Mouse (Mus musculus) lung, embryonic 14.5 days (tissue): Measurements from ENCODE around the gene Meaf6. TPM values are rescaled to one million over a fixed set of nuclear protein-coding genes. Genes with fewer than 3 reads are reported as not detected.

Experiments used
- ATAC-seq: fragments of 200-750 bp; cut with Nextera tagmentation; 2 replicates; pipeline ENCODE4 v1.8.0; 2017; ENCODE audit warnings: mild to moderate bottlenecking, moderate TSS enrichment, moderate library complexity; ENCODE audit not compliant: insufficient read depth
- DNase-seq: peaks from one replicate; pipeline ENCODE4 v3.0.0-alpha.2; 2015
- H3K27ac ChIP-seq: fragments of 300-500 bp; sonication (generic); 2 replicates; pipeline ENCODE4 v1.5.1; 2014; ENCODE audit warnings: low read depth, mild to moderate bottlenecking, moderate library complexity
- H3K27me3 ChIP-seq: fragments of 300-500 bp; sonication (generic); 2 replicates; pipeline ENCODE4 v1.6.1; 2014; ENCODE audit warnings: low read length, control low read depth; ENCODE audit not compliant: insufficient read depth
- H3K36me3 ChIP-seq: fragments of 300-500 bp; sonication (generic); 2 replicates; pipeline ENCODE4 v1.6.1; 2014; ENCODE audit warnings: control low read depth; ENCODE audit not compliant: insufficient read depth
- H3K4me1 ChIP-seq: fragments of 300-500 bp; sonication (generic); 2 replicates; pipeline ENCODE4 v1.6.1; 2014; ENCODE audit warnings: antibody characterized with exemption, control low read depth; ENCODE audit not compliant: insufficient read depth
- H3K4me2 ChIP-seq: fragments of 300-500 bp; sonication (generic); 2 replicates; pipeline ENCODE4 v1.6.1; 2014; ENCODE audit warnings: mild to moderate bottlenecking
- H3K4me3 ChIP-seq: fragments of 300-500 bp; sonication (generic); 2 replicates; pipeline ENCODE4 v1.5.1; 2014; ENCODE audit warnings: low read depth, low read length
- H3K9ac ChIP-seq: fragments of 300-500 bp; sonication (generic); 2 replicates; pipeline ENCODE4 v1.6.1; 2014
- H3K9me3 ChIP-seq: fragments of 300-500 bp; sonication (generic); 2 replicates; pipeline ENCODE4 v1.6.1; 2016; ENCODE audit warnings: low read depth, low read length, control low read depth
- CTCF ChIP-seq: IDR thresholded peaks from 2 replicates; pipeline ENCODE4 v1.5.1; 2016; ENCODE audit warnings: antibody characterized with exemption, low read depth
- WGBS: fragments of 180-500 bp; shearing (Covaris S2); extraction: QIAGEN DNeasy Blood & Tissue Kit; methylation state at CpG from one replicate; pipeline ENCODE4 v1.1.7; 2014; 5-methylcytosine and 5-hydroxymethylcytosine counted together
- polyA plus RNA-seq: library from polyadenylated mRNA; unstranded; fragments of >200 nt; fragmentation: Nextera tagmentation; extraction: Ambion mirVana; gene quantifications from 2 replicates; pipeline ENCODE4 v1.2.1, GENCODE M21; 2014

Meaf6 gene
- polyA plus RNA-seq, 1 experiment from 2014 or later: 63.5 TPM

DNA sequence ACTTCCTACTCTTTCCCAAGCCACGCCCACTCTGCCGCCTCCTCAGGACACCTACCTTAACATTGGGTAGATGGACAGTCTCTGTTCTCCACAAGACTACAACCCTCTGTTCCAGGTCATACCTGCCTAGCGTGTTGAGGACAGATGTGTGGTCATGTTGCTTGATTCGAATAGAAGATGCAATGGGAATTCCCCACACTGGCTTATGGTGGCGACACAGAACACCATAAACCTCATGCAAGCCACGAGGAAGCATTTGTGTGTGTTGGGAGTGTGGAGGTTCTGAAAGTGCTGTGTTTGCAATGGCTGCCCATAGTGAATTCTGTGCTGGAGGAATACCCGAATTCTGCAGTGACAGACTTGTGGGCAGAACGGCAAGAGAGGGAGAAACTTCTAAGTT is 21.1 kb upstream of the Meaf6 start:
- no peak overlapping the region for H3K27ac ChIP-seq
- no peak overlapping the region for H3K4me2 ChIP-seq
- no peak for ATAC-seq
- DNase-seq: no peak
- TF ChIP-seq CTCF: no peak
- no peak overlapping the region for H3K4me3 ChIP-seq
- H3K36me3 ChIP-seq: peaks cover 7% of the 10 kb centered on the region; the same call in 1 of the 2 replicates
- H3K9ac ChIP-seq: no peak overlapping the region
- WGBS: 66% methylated on average over 8 of the region's 8 CpGs
- no peaks in the 10 kb centered on the region for H3K9me3 ChIP-seq
- no peaks in the 10 kb centered on the region for H3K27me3 ChIP-seq
- 0 out of 2 replicates have a peak, but pooled peaks cover 6% of the 10 kb centered on the region for H3K4me1 ChIP-seq

DNA sequence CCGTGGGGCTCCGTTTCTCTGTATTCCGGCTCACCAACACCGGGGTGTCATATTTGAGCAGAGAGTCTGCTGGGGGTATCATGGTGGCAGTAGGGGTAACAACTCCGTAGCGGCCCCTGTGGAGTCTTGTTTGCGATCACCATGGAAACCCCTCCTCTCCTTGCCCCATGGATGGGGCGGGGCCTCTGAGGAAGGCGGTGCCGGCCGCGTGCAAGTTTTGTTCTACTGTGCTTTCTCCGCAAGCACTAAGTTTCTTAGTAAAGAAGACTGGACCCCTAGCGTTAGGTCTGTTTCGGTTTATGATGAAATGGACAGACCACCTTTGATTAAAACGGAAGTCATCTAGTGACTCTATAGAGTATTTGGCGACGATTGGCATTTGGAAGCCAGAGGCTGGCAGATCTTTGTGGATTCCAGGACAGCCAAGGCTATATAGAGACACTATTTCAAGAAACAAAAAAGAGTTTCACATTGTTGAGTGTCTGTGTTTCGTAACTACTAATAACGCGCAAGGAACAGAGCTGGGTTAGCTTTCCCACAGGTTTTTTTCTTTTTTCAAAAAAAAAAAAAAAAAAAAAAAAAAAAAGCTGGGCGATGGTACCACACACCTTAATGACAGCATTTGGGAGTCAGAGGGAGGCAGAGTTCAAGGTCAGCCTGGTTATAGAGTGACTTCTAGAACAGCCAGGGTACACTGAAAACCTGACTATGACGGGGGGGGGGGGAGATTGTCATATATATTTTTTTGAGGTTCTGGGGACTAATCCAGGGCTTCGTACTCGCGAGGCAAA is 19.2 kb upstream of the Meaf6 start, which contains the start of gene Dnali1:
TSS of gene Dnali1 (minus strand) at position 187 of the 791 bp plus-strand sequence.
- 2% methylated on average over 26 of the region's 26 CpGs for WGBS
- no peak for TF ChIP-seq CTCF
- H3K9ac ChIP-seq: peak within 1 kb of the TSS; percentile 74
- H3K4me2 ChIP-seq: peak within 1 kb of the TSS; percentile 77
- DNase-seq (peak; percentile 85), ATAC-seq (peak; percentile 58)
- H3K4me3 ChIP-seq: peak within 1 kb of the TSS; percentile 84
- H3K9me3 ChIP-seq: no peaks in the 10 kb centered on the region
- H3K4me1 ChIP-seq: 0 out of 2 replicates have a peak, but pooled peaks cover 6% of the 10 kb centered on the region
- no peaks in the 10 kb centered on the region for H3K27me3 ChIP-seq
- peaks cover 25% of the 10 kb centered on the region for H3K36me3 ChIP-seq
- H3K27ac ChIP-seq: peak within 1 kb of the TSS; percentile 50; the same call in 1 of the 2 replicates

DNA sequence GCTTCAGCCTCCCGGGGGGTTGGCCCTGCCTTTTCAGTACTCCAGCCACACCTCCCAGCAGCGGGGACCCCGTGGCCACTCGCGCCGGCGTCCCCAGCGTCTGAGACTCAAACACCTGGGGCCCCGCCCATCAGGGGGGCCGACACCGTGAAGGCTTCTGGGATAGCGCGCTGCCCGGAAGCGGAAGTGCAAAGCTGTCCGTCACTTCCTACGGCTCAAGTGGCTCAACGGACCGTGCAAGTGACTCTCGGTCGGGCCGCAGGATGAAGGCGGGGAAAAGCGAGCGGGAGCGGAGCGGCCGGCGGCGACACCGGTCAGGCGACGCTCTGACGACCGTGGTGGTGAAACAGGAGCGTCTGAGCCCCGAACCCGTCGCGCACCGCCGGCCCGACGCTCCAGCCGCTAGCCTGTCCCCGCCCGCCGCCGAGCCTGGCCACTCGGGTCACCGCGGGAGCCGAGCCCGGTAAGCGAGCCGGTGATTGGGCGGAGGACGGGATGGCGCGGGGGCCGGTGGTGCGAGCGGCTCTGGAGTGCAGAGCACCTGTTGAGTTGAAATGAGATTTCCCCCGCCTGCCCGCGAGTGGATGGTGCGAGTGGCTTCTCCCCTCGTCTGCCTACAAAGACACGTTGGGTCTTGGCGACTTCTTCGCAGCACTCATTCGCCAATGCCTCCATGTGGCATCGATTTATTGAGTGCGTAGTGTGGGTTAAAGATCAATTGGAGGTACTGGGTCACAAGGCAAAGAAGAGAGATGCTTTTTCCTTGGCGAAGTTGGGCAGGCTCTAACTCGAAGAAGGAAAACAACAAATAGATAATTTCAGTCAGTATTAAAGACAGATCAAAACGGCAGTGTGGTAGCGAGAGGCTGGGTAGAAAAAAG is 18.2 kb upstream of the Meaf6 start, which contains the start of gene Snip1:
TSS of gene Snip1 (plus strand) at position 183 of the 881 bp plus-strand sequence.
- DNase-seq (peak; percentile 98), ATAC-seq (peak; percentile 92)
- no peaks in the 10 kb centered on the region for H3K9me3 ChIP-seq
- H3K27ac ChIP-seq: peak within 1 kb of the TSS; percentile 50; the same call in 1 of the 2 replicates
- under 1% methylated on average over 78 of the region's 78 CpGs for WGBS
- no peak for TF ChIP-seq CTCF
- H3K4me3 ChIP-seq: peak within 1 kb of the TSS; percentile 84
- peak within 1 kb of the TSS; percentile 77 for H3K4me2 ChIP-seq
- 0 out of 2 replicates have a peak, but pooled peaks cover 6% of the 10 kb centered on the region for H3K4me1 ChIP-seq
- peaks cover 35% of the 10 kb centered on the region for H3K36me3 ChIP-seq
- H3K9ac ChIP-seq: peak within 1 kb of the TSS; percentile 74
- no peaks in the 10 kb centered on the region for H3K27me3 ChIP-seq

DNA sequence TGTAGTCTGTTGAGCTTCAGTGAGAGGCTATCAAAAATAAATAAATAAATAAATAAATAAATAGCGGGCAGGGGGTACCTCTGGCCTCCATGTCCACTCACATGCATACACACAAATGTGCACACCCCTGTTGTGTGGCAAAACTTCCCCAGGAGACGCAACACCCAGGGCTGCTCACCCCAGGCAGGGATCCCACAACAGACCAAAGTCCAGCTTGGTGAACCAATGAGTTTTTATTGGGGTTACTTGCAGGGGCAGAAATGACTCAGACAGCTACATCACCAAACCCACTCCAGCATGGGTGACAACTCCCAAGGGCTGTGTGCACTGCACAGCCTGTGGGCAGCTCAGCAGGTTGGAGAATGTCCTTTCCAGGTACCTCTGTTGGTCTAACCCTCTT is 7.2 kb upstream of the Meaf6 start:
- no peak for DNase-seq
- TF ChIP-seq CTCF: no peak
- H3K9ac ChIP-seq: no peak overlapping the region
- no peak for ATAC-seq
- WGBS: 79% methylated on average over 2 of the region's 2 CpGs
- H3K4me2 ChIP-seq: no peak overlapping the region
- H3K4me3 ChIP-seq: no peak overlapping the region
- no peaks in the 10 kb centered on the region for H3K4me1 ChIP-seq
- H3K27me3 ChIP-seq: no peaks in the 10 kb centered on the region
- H3K9me3 ChIP-seq: no peaks in the 10 kb centered on the region
- H3K27ac ChIP-seq: no peak overlapping the region
- H3K36me3 ChIP-seq: peaks cover 40% of the 10 kb centered on the region

DNA sequence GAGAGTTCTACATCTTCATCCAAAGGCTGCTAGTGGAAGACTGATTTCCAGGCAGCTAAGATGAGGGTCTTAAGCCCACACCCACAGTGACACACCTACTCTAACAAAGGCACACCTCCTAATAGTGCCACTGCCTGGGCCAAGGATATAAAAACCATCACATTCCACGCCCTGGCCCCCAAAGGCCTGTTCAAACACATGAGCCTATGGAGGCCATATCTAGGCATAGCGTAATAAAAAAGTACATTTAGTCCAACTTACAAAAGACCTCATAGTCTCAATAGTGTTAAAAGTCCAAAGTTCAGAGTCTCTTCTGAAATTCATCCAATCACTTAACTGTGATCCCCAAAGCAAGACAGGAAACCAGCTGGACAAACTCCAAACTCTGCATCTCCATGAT is 6.2 kb upstream of the Meaf6 start:
- no peak overlapping the region for H3K27ac ChIP-seq
- no peak overlapping the region for H3K9ac ChIP-seq
- 98% methylated on average over 2 of the region's 2 CpGs for WGBS
- H3K9me3 ChIP-seq: no peaks in the 10 kb centered on the region
- no peak for ATAC-seq
- H3K4me3 ChIP-seq: no peak overlapping the region
- no peak overlapping the region for H3K4me2 ChIP-seq
- no peak for DNase-seq
- H3K27me3 ChIP-seq: no peaks in the 10 kb centered on the region
- peaks cover 30% of the 10 kb centered on the region for H3K36me3 ChIP-seq
- TF ChIP-seq CTCF: no peak
- H3K4me1 ChIP-seq: no peaks in the 10 kb centered on the region

GRCm38 (mm10) chr4:125085346-125085841 is 460 bp downstream of the Meaf6 start:
- Histone ChIP-seq H3K4me2 (peak overlapping the region; percentile 88), H3K27me3 (no peaks in the 10 kb centered on the region), H3K4me3 (peak overlapping the region; percentile 78), H3K9ac (peak overlapping the region; percentile 86), H3K9me3 (no peaks in the 10 kb centered on the region), H3K27ac (peak overlapping the region; percentile 97), H3K36me3 (peaks cover 34% of the 10 kb centered on the region), H3K4me1 (no peaks in the 10 kb centered on the region)
- DNase-seq (peak; percentile 81), ATAC-seq (peak; percentile 95)
- TF ChIP-seq CTCF: no peak
- under 1% methylated on average over 45 of the region's 45 CpGs for WGBS
